Mouse (Mus musculus): ENCODE measurements around the gene Slc17a9.
"Not testable (repeated sequence)": the region's sequence is repeated elsewhere in the genome, so short reads cannot be mapped to it uniquely, and the experiment has no call there.

Gene Slc17a9

GRCm38 (mm10) chr2:180710276-180711155, 14.5 kb upstream of the Slc17a9 start:
- no peak for DNase-seq

GRCm38 (mm10) chr2:180711527-180711926, 13.5 kb upstream of the Slc17a9 start:
- DNase-seq = no peak

- no peak for DNase-seq
These were observed 12.9 kb upstream of the Slc17a9 start for GRCm38 (mm10) chr2:180712037-180712689.

GRCm38 (mm10) chr2:180722748-180723147, 2.3 kb upstream of the Slc17a9 start:
- DNase-seq = not testable (repeated sequence)

GRCm38 (mm10) chr2:180723865-180724264, 1.2 kb upstream of the Slc17a9 start:
- DNase-seq = no peak

GRCm38 (mm10) chr2:180725414-180725778, 333 bp downstream of the Slc17a9 start:
- no peak for DNase-seq

- no peak for DNase-seq
These were observed 980 bp downstream of the Slc17a9 start for GRCm38 (mm10) chr2:180725856-180726629.

- DNase-seq = no peak
These were observed 1.8 kb downstream of the Slc17a9 start for GRCm38 (mm10) chr2:180726658-180727442.

- no peak for DNase-seq
These were observed 2.6 kb downstream of the Slc17a9 start for GRCm38 (mm10) chr2:180727613-180728021.

- DNase-seq = no peak
These were observed 6.0 kb downstream of the Slc17a9 start for GRCm38 (mm10) chr2:180731036-180731435.

- DNase-seq = no peak
These were observed 6.9 kb downstream of the Slc17a9 start for GRCm38 (mm10) chr2:180731984-180732383.

- DNase-seq = no peak
These were observed 10.2 kb downstream of the Slc17a9 start for GRCm38 (mm10) chr2:180735232-180735631.

- no peak for DNase-seq
These were observed 12.9 kb downstream of the Slc17a9 start for GRCm38 (mm10) chr2:180737984-180738383.

GRCm38 (mm10) chr2:180740349-180740748, 15.3 kb downstream of the Slc17a9 start:
- no peak for DNase-seq

GRCm38 (mm10) chr2:180741421-180741820, 16.4 kb downstream of the Slc17a9 start:
- no peak for DNase-seq

GRCm38 (mm10) chr2:180742820-180743219, 17.8 kb downstream of the Slc17a9 start:
- DNase-seq = no peak

- DNase-seq = no peak
These were observed 18.3 kb downstream of the Slc17a9 start for GRCm38 (mm10) chr2:180743321-180743720.

GRCm38 (mm10) chr2:180745248-180745927, 20.3 kb downstream of the Slc17a9 start:
- peak; percentile 85 for DNase-seq

GRCm38 (mm10) chr2:180746569-180747192, 21.6 kb downstream of the Slc17a9 start:
- DNase-seq = no peak

GRCm38 (mm10) chr2:180748904-180749303, 23.8 kb downstream of the Slc17a9 start:
- DNase-seq = no peak

GRCm38 (mm10) chr2:180754976-180755688, 30.1 kb downstream of the Slc17a9 start:
- no peak for DNase-seq

Measured in cerebellum, adult 8-10 months (tissue).